Mouse (Mus musculus) neural tube, embryonic 15.5 days (tissue): Measurements from ENCODE around the gene Tomm20. TPM values are rescaled to one million over a fixed set of nuclear protein-coding genes. Genes with fewer than 3 reads are reported as not detected.

ENCODE experiments used
- ATAC-seq: fragments of 200-750 bp; cut with Nextera tagmentation; 2 replicates; pipeline ENCODE4 v1.8.0; 2017; ENCODE audit warnings: mild to moderate bottlenecking, moderate TSS enrichment, moderate library complexity; ENCODE audit not compliant: low FRiP score
- H3K27ac ChIP-seq: fragments of 300-500 bp; sonication (generic); replicated peaks from 2 replicates; pipeline ENCODE4 v1.5.1; 2015; ENCODE audit warnings: mild to moderate bottlenecking, inconsistent platforms
- H3K27me3 ChIP-seq: fragments of 300-500 bp; sonication (generic); replicated peaks from 2 replicates; pipeline ENCODE4 v1.6.1; 2015; ENCODE audit warnings: inconsistent platforms
- H3K36me3 ChIP-seq: fragments of 300-500 bp; sonication (generic); 2 replicates; pipeline ENCODE4 v1.6.1; 2015; ENCODE audit warnings: inconsistent platforms
- H3K4me1 ChIP-seq: fragments of 300-500 bp; sonication (generic); 2 replicates; pipeline ENCODE4 v1.6.1; 2015; ENCODE audit warnings: inconsistent platforms
- H3K4me2 ChIP-seq: fragments of 300-500 bp; sonication (generic); 2 replicates; pipeline ENCODE4 v1.6.1; 2015; ENCODE audit warnings: inconsistent platforms, mild to moderate bottlenecking, moderate library complexity
- H3K4me3 ChIP-seq: fragments of 300-500 bp; sonication (generic); replicated peaks from 2 replicates; pipeline ENCODE4 v1.5.1; 2015; ENCODE audit warnings: mild to moderate bottlenecking, inconsistent platforms
- H3K9ac ChIP-seq: fragments of 300-500 bp; sonication (generic); replicated peaks from 2 replicates; pipeline ENCODE4 v1.6.1; 2015; ENCODE audit warnings: mild to moderate bottlenecking, inconsistent platforms
- H3K9me3 ChIP-seq: fragments of 300-500 bp; sonication (generic); replicated peaks from 2 replicates; pipeline ENCODE4 v1.6.1; 2016; ENCODE audit warnings: inconsistent platforms
- WGBS: fragments of 180-500 bp; shearing (Covaris S2); methylation state at CpG from one replicate; pipeline ENCODE4 v1.1.7; 2015; ENCODE audit warnings: mixed read lengths; 5-methylcytosine and 5-hydroxymethylcytosine counted together
- polyA plus RNA-seq: library from polyadenylated mRNA; unstranded; fragments of >200 nt; fragmentation: Nextera tagmentation; extraction: Ambion mirVana; gene quantifications from 2 replicates; pipeline ENCODE4 v1.2.1, GENCODE M21; 2015

The Tomm20 gene
- polyA plus RNA-seq, 1 experiment from 2014 or later: 225 TPM

- peaks cover 41% of the 10 kb centered on the region for H3K36me3 ChIP-seq
- H3K4me3 ChIP-seq: no peak overlapping the region
- no peaks in the 10 kb centered on the region for H3K27me3 ChIP-seq
- no peak for ATAC-seq
- WGBS: 79% methylated on average over 3 of the region's 3 CpGs
- no peak overlapping the region for H3K9ac ChIP-seq
- no peak overlapping the region for H3K4me2 ChIP-seq
- no peaks in the 10 kb centered on the region for H3K4me1 ChIP-seq
- no peak overlapping the region for H3K27ac ChIP-seq
- no peaks in the 10 kb centered on the region for H3K9me3 ChIP-seq
Observed at GRCm38 (mm10) chr8:126929607-126930161, 16.0 kb downstream of the Tomm20 start.

GRCm38 (mm10) chr8:126928755-126929505 lies 16.7 kb downstream of the Tomm20 start:
- Histone ChIP-seq H3K9ac (no peak overlapping the region), H3K4me2 (no peak overlapping the region), H3K27ac (no peak overlapping the region), H3K9me3 (no peaks in the 10 kb centered on the region), H3K36me3 (peaks cover 37% of the 10 kb centered on the region), H3K4me3 (no peak overlapping the region), H3K27me3 (no peaks in the 10 kb centered on the region), H3K4me1 (no peaks in the 10 kb centered on the region)
- 94% methylated on average over 10 of the region's 10 CpGs for WGBS
- no peak for ATAC-seq

GRCm38 (mm10) chr8:126928028-126928427 lies 17.6 kb downstream of the Tomm20 start:
- no peak for ATAC-seq
- Histone ChIP-seq H3K9me3 (no peaks in the 10 kb centered on the region), H3K27ac (no peak overlapping the region), H3K4me3 (no peak overlapping the region), H3K4me2 (no peak overlapping the region), H3K4me1 (no peaks in the 10 kb centered on the region), H3K9ac (no peak overlapping the region), H3K27me3 (no peaks in the 10 kb centered on the region), H3K36me3 (peaks cover 28% of the 10 kb centered on the region)

- no peak overlapping the region for H3K4me3 ChIP-seq
- no peak overlapping the region for H3K27ac ChIP-seq
- WGBS: 54% methylated on average over 1 of the region's 1 CpGs
- H3K36me3 ChIP-seq: peaks cover 20% of the 10 kb centered on the region; the same call in 1 of the 2 replicates
- no peak overlapping the region for H3K4me2 ChIP-seq
- H3K4me1 ChIP-seq: no peaks in the 10 kb centered on the region
- no peak overlapping the region for H3K9ac ChIP-seq
- no peaks in the 10 kb centered on the region for H3K27me3 ChIP-seq
- H3K9me3 ChIP-seq: no peaks in the 10 kb centered on the region
- ATAC-seq: no peak
Observed at GRCm38 (mm10) chr8:126927058-126927457, 18.6 kb downstream of the Tomm20 start.

GRCm38 (mm10) chr8:126922981-126923380 lies 22.7 kb downstream of the Tomm20 start:
- 0 out of 2 replicates have a peak, but pooled peaks cover 3% of the 10 kb centered on the region for H3K36me3 ChIP-seq
- no peak overlapping the region for H3K4me2 ChIP-seq
- no peak overlapping the region for H3K9ac ChIP-seq
- 93% methylated on average over 7 of the region's 7 CpGs for WGBS
- H3K27me3 ChIP-seq: no peaks in the 10 kb centered on the region
- ATAC-seq: no peak
- H3K4me1 ChIP-seq: peaks cover 4% of the 10 kb centered on the region; the same call in 1 of the 2 replicates
- no peak overlapping the region for H3K4me3 ChIP-seq
- H3K9me3 ChIP-seq: no peaks in the 10 kb centered on the region
- H3K27ac ChIP-seq: no peak overlapping the region

- Histone ChIP-seq H3K36me3 (0 out of 2 replicates have a peak, but pooled peaks cover 3% of the 10 kb centered on the region), H3K4me2 (no peak overlapping the region), H3K4me1 (peaks cover 4% of the 10 kb centered on the region; the same call in 1 of the 2 replicates), H3K27me3 (no peaks in the 10 kb centered on the region), H3K27ac (no peak overlapping the region), H3K9ac (no peak overlapping the region), H3K4me3 (no peak overlapping the region), H3K9me3 (no peaks in the 10 kb centered on the region)
- peak; percentile 13; the same call in 1 of the 2 replicates for ATAC-seq
- WGBS: 92% methylated on average over 3 of the region's 3 CpGs
Observed at GRCm38 (mm10) chr8:126921432-126921831, 24.2 kb downstream of the Tomm20 start.

GRCm38 (mm10) chr8:126920845-126921244 lies 24.8 kb downstream of the Tomm20 start:
- ATAC-seq: peak; percentile 89

GRCm38 (mm10) chr8:126920386-126920785 lies 25.3 kb downstream of the Tomm20 start:
- Histone ChIP-seq H3K4me1 (peaks cover 4% of the 10 kb centered on the region; the same call in 1 of the 2 replicates), H3K4me2 (no peak overlapping the region), H3K9me3 (no peaks in the 10 kb centered on the region), H3K36me3 (no peaks in the 10 kb centered on the region), H3K9ac (no peak overlapping the region), H3K4me3 (no peak overlapping the region), H3K27me3 (no peaks in the 10 kb centered on the region), H3K27ac (peak overlapping the region; percentile 60; the same call in 1 of the 2 replicates)
- ATAC-seq: no peak; the same call in 1 of the 2 replicates
- 87% methylated on average over 6 of the region's 6 CpGs for WGBS

More at GRCm38 (mm10) chr8:126920845-126921244, 24.8 kb downstream of the Tomm20 start:
- Histone ChIP-seq H3K9me3 (no peaks in the 10 kb centered on the region), H3K4me2 (no peak overlapping the region), H3K36me3 (no peaks in the 10 kb centered on the region), H3K9ac (no peak overlapping the region), H3K4me1 (peaks cover 4% of the 10 kb centered on the region; the same call in 1 of the 2 replicates), H3K4me3 (no peak overlapping the region), H3K27ac (peak overlapping the region; percentile 60; the same call in 1 of the 2 replicates), H3K27me3 (no peaks in the 10 kb centered on the region)
- WGBS: 37% methylated on average over 3 of the region's 3 CpGs

- Histone ChIP-seq H3K9me3 (no peaks in the 10 kb centered on the region), H3K27me3 (no peaks in the 10 kb centered on the region), H3K27ac (no peak overlapping the region), H3K9ac (no peak overlapping the region), H3K4me3 (no peak overlapping the region), H3K4me2 (no peak overlapping the region), H3K36me3 (no peaks in the 10 kb centered on the region), H3K4me1 (peaks cover 10% of the 10 kb centered on the region)
- WGBS: 90% methylated on average over 5 of the region's 5 CpGs
- no peak for ATAC-seq
Observed at GRCm38 (mm10) chr8:126919703-126920102, 25.9 kb downstream of the Tomm20 start.

GRCm38 (mm10) chr8:126919255-126919654 lies 26.4 kb downstream of the Tomm20 start:
- 66% methylated on average over 2 of the region's 2 CpGs for WGBS
- no peak for ATAC-seq

GRCm38 (mm10) chr8:126918356-126918755 lies 27.3 kb downstream of the Tomm20 start:
- no peak for ATAC-seq
- peaks cover 17% of the 10 kb centered on the region for H3K4me1 ChIP-seq
- 100% methylated on average over 1 of the region's 1 CpGs for WGBS
- H3K27ac ChIP-seq: no peak overlapping the region
- H3K4me2 ChIP-seq: no peak overlapping the region
- no peak overlapping the region for H3K4me3 ChIP-seq
- H3K9me3 ChIP-seq: no peaks in the 10 kb centered on the region
- H3K27me3 ChIP-seq: no peaks in the 10 kb centered on the region
- no peaks in the 10 kb centered on the region for H3K36me3 ChIP-seq
- H3K9ac ChIP-seq: no peak overlapping the region

More at GRCm38 (mm10) chr8:126919255-126919654, 26.4 kb downstream of the Tomm20 start:
- H3K4me3 ChIP-seq: no peak overlapping the region
- H3K4me1 ChIP-seq: peaks cover 11% of the 10 kb centered on the region
- H3K9ac ChIP-seq: no peak overlapping the region
- H3K27ac ChIP-seq: no peak overlapping the region
- no peaks in the 10 kb centered on the region for H3K27me3 ChIP-seq
- no peaks in the 10 kb centered on the region for H3K36me3 ChIP-seq
- no peaks in the 10 kb centered on the region for H3K9me3 ChIP-seq
- no peak overlapping the region for H3K4me2 ChIP-seq
